Mouse (Mus musculus): ENCODE measurements at regions not wholly inside any gene's neighbourhood (a gene's known extent, or its start where the extent isn't known, plus 50 kb on each side); places are given as distances from the start of the nearest gene placed in this dataset.

- 81% methylated on average over 7 of the region's 7 CpGs for WGBS
- H3K4me3 ChIP-seq (ENCODE audit: low read length), result no peak overlapping the region
- peaks cover 4% of the 10 kb centered on the region for H3K9me3 ChIP-seq (replicated peaks; ENCODE audit: control insufficient read depth, low read length)
- ATAC-seq (replicated peaks; ENCODE audit: extremely low read depth, insufficient read depth, low FRiP score), result no peak
- no peak overlapping the region for H3K27ac ChIP-seq (ENCODE audit: low read length)
- no peak overlapping the region for H3K4me2 ChIP-seq (ENCODE audit: low read depth, low read length)
- H3K4me1 ChIP-seq (ENCODE audit: control insufficient read depth, insufficient read depth, low read length), result no peaks in the 10 kb centered on the region
- no peaks in the 10 kb centered on the region for H3K27me3 ChIP-seq (ENCODE audit: control insufficient read depth, insufficient read depth, low read length)
- no peak overlapping the region for H3K9ac ChIP-seq (ENCODE audit: low read length)
- no peaks in the 10 kb centered on the region for H3K36me3 ChIP-seq (ENCODE audit: control insufficient read depth, insufficient read depth)
These were observed 88.1 kb downstream of the Lrrc30 start for GRCm38 (mm10) chr17:67544410-67544809.

GRCm38 (mm10) chr17:67532331-67532730, 100.2 kb downstream of the Lrrc30 start:
- Histone ChIP-seq H3K4me3 (ENCODE audit: low read length) (no peak overlapping the region), H3K27me3 (ENCODE audit: control insufficient read depth, insufficient read depth, low read length) (no peaks in the 10 kb centered on the region), H3K9me3 (replicated peaks; ENCODE audit: control insufficient read depth, low read length) (no peaks in the 10 kb centered on the region), H3K4me2 (ENCODE audit: low read depth, low read length) (no peak overlapping the region), H3K9ac (ENCODE audit: low read length) (no peak overlapping the region), H3K4me1 (ENCODE audit: control insufficient read depth, insufficient read depth, low read length) (no peaks in the 10 kb centered on the region), H3K27ac (ENCODE audit: low read length) (no peak overlapping the region), H3K36me3 (ENCODE audit: control insufficient read depth, insufficient read depth) (no peaks in the 10 kb centered on the region)
- no peak for ATAC-seq (replicated peaks; ENCODE audit: extremely low read depth, insufficient read depth, low FRiP score)

DNA sequence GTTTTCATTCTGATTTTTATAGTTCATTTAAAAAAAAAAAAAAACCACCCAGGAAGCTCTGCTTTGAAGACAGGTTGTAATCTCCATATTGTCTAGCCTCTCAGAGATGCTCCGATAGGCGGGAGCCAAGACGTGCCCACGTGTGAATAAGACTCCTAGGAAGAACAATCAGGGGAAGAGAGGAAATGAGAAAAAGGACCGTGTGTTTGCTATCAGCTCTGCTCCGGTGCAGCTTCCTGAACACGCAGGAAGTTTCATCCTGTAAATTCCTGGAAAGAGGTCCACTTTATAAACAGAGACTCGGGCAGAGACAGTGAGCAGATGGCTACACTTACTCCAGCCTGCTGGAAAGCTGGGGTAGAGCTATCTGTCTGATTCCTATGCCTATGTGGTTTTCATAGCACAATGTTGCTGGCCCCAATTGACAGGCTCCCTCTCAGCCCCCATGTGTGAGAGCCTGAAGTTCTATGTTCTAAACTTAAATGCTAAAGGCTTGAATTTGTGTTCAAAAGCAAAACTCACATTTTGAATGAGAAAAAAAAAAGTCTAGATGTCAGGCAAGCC, 111.6 kb downstream of the Lrrc30 start:
- no peak for ATAC-seq (replicated peaks; ENCODE audit: extremely low read depth, insufficient read depth, low FRiP score)
- Histone ChIP-seq H3K27me3 (ENCODE audit: control insufficient read depth, insufficient read depth, low read length) (no peaks in the 10 kb centered on the region), H3K27ac (ENCODE audit: low read length) (peak overlapping the region; percentile 24), H3K4me3 (ENCODE audit: low read length) (no peak overlapping the region), H3K4me2 (ENCODE audit: low read depth, low read length) (no peak overlapping the region), H3K4me1 (ENCODE audit: control insufficient read depth, insufficient read depth, low read length) (no peaks in the 10 kb centered on the region), H3K9ac (ENCODE audit: low read length) (no peak overlapping the region), H3K9me3 (replicated peaks; ENCODE audit: control insufficient read depth, low read length) (peaks cover 6% of the 10 kb centered on the region; the same call in 1 of the 2 replicates), H3K36me3 (ENCODE audit: control insufficient read depth, insufficient read depth) (no peaks in the 10 kb centered on the region)
- 51% methylated on average over 8 of the region's 8 CpGs for WGBS

- 70% methylated on average over 7 of the region's 7 CpGs for WGBS
- Histone ChIP-seq H3K36me3 (ENCODE audit: control insufficient read depth, insufficient read depth) (no peaks in the 10 kb centered on the region), H3K27ac (ENCODE audit: low read length) (peak overlapping the region; percentile 62), H3K9ac (ENCODE audit: low read length) (no peak overlapping the region), H3K4me2 (ENCODE audit: low read depth, low read length) (no peak overlapping the region), H3K4me3 (ENCODE audit: low read length) (no peak overlapping the region), H3K27me3 (ENCODE audit: control insufficient read depth, insufficient read depth, low read length) (no peaks in the 10 kb centered on the region), H3K4me1 (ENCODE audit: control insufficient read depth, insufficient read depth, low read length) (peaks cover 2% of the 10 kb centered on the region; the same call in 1 of the 2 replicates), H3K9me3 (replicated peaks; ENCODE audit: control insufficient read depth, low read length) (no peaks in the 10 kb centered on the region)
- no peak for ATAC-seq (replicated peaks; ENCODE audit: extremely low read depth, insufficient read depth, low FRiP score)
These were observed 116.8 kb downstream of the Lrrc30 start for GRCm38 (mm10) chr17:67515601-67516147.

GRCm38 (mm10) chr17:67514387-67515241, 117.9 kb downstream of the Lrrc30 start:
- WGBS, result 49% methylated on average over 9 of the region's 9 CpGs
- Histone ChIP-seq H3K4me1 (ENCODE audit: control insufficient read depth, insufficient read depth, low read length) (peaks cover 2% of the 10 kb centered on the region; the same call in 1 of the 2 replicates), H3K4me2 (ENCODE audit: low read depth, low read length) (no peak overlapping the region), H3K36me3 (ENCODE audit: control insufficient read depth, insufficient read depth) (no peaks in the 10 kb centered on the region), H3K9me3 (replicated peaks; ENCODE audit: control insufficient read depth, low read length) (no peaks in the 10 kb centered on the region), H3K9ac (ENCODE audit: low read length) (no peak overlapping the region), H3K4me3 (ENCODE audit: low read length) (no peak overlapping the region), H3K27me3 (ENCODE audit: control insufficient read depth, insufficient read depth, low read length) (no peaks in the 10 kb centered on the region), H3K27ac (ENCODE audit: low read length) (peak overlapping the region; percentile 82)
- peak; percentile 25; the same call in 1 of the 2 replicates for ATAC-seq (replicated peaks; ENCODE audit: extremely low read depth, insufficient read depth, low FRiP score)

DNA sequence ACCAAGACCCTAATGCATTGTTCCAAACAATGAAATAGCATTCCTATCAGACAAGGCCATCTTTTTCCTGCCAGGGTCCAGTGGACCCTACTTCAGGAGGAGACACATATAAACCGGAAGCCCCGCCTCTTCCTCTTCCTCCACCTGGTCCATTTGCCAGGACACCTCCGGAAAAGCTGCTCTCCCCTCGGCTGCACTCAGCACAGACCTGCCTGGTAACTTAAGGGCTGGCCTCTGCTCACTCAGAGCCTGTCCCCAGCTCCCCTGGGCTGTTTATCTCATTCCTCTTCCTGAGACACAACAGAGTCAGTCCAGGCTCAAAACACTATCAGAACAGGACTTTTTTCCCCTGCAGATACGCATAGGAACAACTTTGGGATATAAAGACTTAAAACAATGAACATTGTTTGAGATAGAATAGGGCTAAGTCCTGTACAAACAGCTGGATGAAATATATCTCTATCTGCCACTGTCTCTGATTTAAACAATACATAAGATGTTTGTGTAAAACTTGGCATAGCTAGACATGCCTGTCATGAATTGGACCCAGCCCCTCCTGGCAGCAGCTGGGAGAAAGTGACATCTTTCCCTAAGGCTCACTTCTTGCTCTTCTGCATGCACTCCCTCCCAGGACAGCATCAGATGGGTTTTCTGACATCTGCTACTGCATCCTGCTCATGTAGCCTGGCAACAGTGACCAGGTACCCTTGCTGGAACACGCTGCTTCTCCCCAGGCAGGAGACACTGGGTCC, 119.6 kb downstream of the Lrrc30 start:
- H3K4me1 ChIP-seq (ENCODE audit: control insufficient read depth, insufficient read depth, low read length), result peaks cover 2% of the 10 kb centered on the region; the same call in 1 of the 2 replicates
- H3K9ac ChIP-seq (ENCODE audit: low read length), result no peak overlapping the region
- H3K4me2 ChIP-seq (ENCODE audit: low read depth, low read length), result no peak overlapping the region
- 59% methylated on average over 6 of the region's 6 CpGs for WGBS
- H3K27me3 ChIP-seq (ENCODE audit: control insufficient read depth, insufficient read depth, low read length), result no peaks in the 10 kb centered on the region
- peak; percentile 76 for ATAC-seq (replicated peaks; ENCODE audit: extremely low read depth, insufficient read depth, low FRiP score)
- no peaks in the 10 kb centered on the region for H3K36me3 ChIP-seq (ENCODE audit: control insufficient read depth, insufficient read depth)
- H3K4me3 ChIP-seq (ENCODE audit: low read length), result no peak overlapping the region
- no peaks in the 10 kb centered on the region for H3K9me3 ChIP-seq (replicated peaks; ENCODE audit: control insufficient read depth, low read length)
- H3K27ac ChIP-seq (ENCODE audit: low read length), result peak overlapping the region; percentile 82

DNA sequence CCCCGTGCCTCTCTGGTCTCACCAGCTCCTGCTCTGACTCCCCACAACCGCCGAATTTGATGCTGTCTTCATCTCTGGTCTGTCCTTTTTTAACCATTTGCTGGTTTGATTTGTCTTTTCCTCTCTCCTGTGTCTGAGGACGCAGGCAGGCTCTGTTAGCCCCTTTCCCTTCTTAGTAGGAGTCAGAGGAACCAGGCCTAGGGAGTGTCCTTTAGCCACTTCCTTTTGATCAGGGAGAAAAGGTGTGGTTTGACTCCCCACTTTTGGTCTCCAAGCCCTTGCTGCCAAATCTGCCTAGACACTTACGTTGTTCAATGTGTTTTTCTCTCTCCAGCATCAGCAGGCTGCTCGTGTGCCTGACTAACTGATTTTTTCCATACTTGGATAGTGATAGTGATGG, 120.5 kb downstream of the Lrrc30 start:
- H3K27me3 ChIP-seq (ENCODE audit: control insufficient read depth, insufficient read depth, low read length), result no peaks in the 10 kb centered on the region
- no peak for ATAC-seq (replicated peaks; ENCODE audit: extremely low read depth, insufficient read depth, low FRiP score)
- no peak overlapping the region for H3K4me2 ChIP-seq (ENCODE audit: low read depth, low read length)
- 55% methylated on average over 6 of the region's 6 CpGs for WGBS
- peaks cover 2% of the 10 kb centered on the region; the same call in 1 of the 2 replicates for H3K4me1 ChIP-seq (ENCODE audit: control insufficient read depth, insufficient read depth, low read length)
- H3K9me3 ChIP-seq (replicated peaks; ENCODE audit: control insufficient read depth, low read length), result no peaks in the 10 kb centered on the region
- H3K27ac ChIP-seq (ENCODE audit: low read length), result peak overlapping the region; percentile 81
- no peak overlapping the region for H3K9ac ChIP-seq (ENCODE audit: low read length)
- no peak overlapping the region for H3K4me3 ChIP-seq (ENCODE audit: low read length)
- no peaks in the 10 kb centered on the region for H3K36me3 ChIP-seq (ENCODE audit: control insufficient read depth, insufficient read depth)

DNA sequence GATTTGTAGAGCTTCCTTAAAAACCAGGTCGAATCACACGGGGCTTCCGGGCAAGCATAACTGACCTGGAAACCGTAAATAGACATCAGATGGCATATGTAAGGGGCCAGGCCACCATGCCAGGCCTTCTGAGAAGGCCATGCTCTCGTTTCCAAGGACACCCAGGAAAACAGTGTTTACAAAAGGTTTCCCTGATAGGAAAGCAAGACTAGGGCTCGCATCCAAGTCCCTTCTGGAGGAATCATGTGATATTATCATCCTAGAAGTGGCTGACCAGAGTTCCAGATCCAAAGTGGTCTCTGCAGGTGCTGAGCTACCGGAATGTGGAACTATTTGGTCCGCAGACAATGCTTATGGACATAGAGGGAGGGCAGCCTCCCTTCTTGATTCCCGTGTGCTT, 122.6 kb downstream of the Lrrc30 start:
- 69% methylated on average over 9 of the region's 9 CpGs for WGBS
- no peak for ATAC-seq (replicated peaks; ENCODE audit: extremely low read depth, insufficient read depth, low FRiP score)
- no peak overlapping the region for H3K4me3 ChIP-seq (ENCODE audit: low read length)

More for the DNA sequence above, 122.6 kb downstream of the Lrrc30 start:
- Histone ChIP-seq H3K27me3 (ENCODE audit: control insufficient read depth, insufficient read depth, low read length) (no peaks in the 10 kb centered on the region), H3K9me3 (replicated peaks; ENCODE audit: control insufficient read depth, low read length) (no peaks in the 10 kb centered on the region), H3K4me2 (ENCODE audit: low read depth, low read length) (no peak overlapping the region), H3K36me3 (ENCODE audit: control insufficient read depth, insufficient read depth) (no peaks in the 10 kb centered on the region), H3K9ac (ENCODE audit: low read length) (no peak overlapping the region), H3K27ac (ENCODE audit: low read length) (no peak overlapping the region), H3K4me1 (ENCODE audit: control insufficient read depth, insufficient read depth, low read length) (peaks cover 2% of the 10 kb centered on the region; the same call in 1 of the 2 replicates)
